Mouse (Mus musculus) c-Kit-positive CD71-positive TER-119-negative erythroid progenitor cells, embryonic 14.5 days (primary cell): ENCODE measurements around the gene Senp7.
"Not testable (repeated sequence)": the region's sequence is repeated elsewhere in the genome, so short reads cannot be mapped to it uniquely, and the experiment has no call there.

Source experiments
- DNase-seq: peaks from one replicate; pipeline ENCODE4 v3.0.0-alpha.2; 2013; ENCODE audit warnings: low read depth

Gene Senp7

GRCm38 (mm10) chr16:56048038-56048437, at the start of gene Senp7:
TSS of gene Senp7 (plus strand) at chr16:56048338.
- not testable (repeated sequence) for DNase-seq

GRCm38 (mm10) chr16:56006798-56007197, 41.3 kb upstream of the Senp7 start:
- DNase-seq = no peak

- no peak for DNase-seq
Measured at GRCm38 (mm10) chr16:56008862-56009261, 39.3 kb upstream of the Senp7 start.

- DNase-seq = no peak
Measured at GRCm38 (mm10) chr16:56012789-56013743, 35.1 kb upstream of the Senp7 start.

- DNase-seq = no peak
Measured at GRCm38 (mm10) chr16:56014076-56014475, 34.1 kb upstream of the Senp7 start.

- DNase-seq = no peak
Measured at GRCm38 (mm10) chr16:56019660-56020059, 28.5 kb upstream of the Senp7 start.

GRCm38 (mm10) chr16:56027854-56028629, 20.1 kb upstream of the Senp7 start:
- DNase-seq = no peak

- DNase-seq = peak; percentile 41
Measured at GRCm38 (mm10) chr16:56028722-56029551, 19.2 kb upstream of the Senp7 start.

- peak; percentile 97 for DNase-seq
Measured at GRCm38 (mm10) chr16:56029661-56030082, 18.5 kb upstream of the Senp7 start, which contains the start of gene Pcnp. TSS of gene Pcnp (minus strand) at chr16:56029739.

GRCm38 (mm10) chr16:56034566-56034965, 13.6 kb upstream of the Senp7 start:
- no peak for DNase-seq

GRCm38 (mm10) chr16:56036501-56036900, 11.6 kb upstream of the Senp7 start:
- no peak for DNase-seq

GRCm38 (mm10) chr16:56037138-56038010, 10.8 kb upstream of the Senp7 start, which contains the start of gene Trmt10c:
TSS of gene Trmt10c (minus strand) at chr16:56037819.
- DNase-seq = peak; percentile 83

GRCm38 (mm10) chr16:56038090-56038489, 10.0 kb upstream of the Senp7 start:
- no peak for DNase-seq

GRCm38 (mm10) chr16:56055911-56056310, 7.8 kb downstream of the Senp7 start:
- DNase-seq = no peak

GRCm38 (mm10) chr16:56056944-56057590, 8.9 kb downstream of the Senp7 start:
- no peak for DNase-seq

GRCm38 (mm10) chr16:56058151-56058550, 10.0 kb downstream of the Senp7 start:
- DNase-seq = no peak

GRCm38 (mm10) chr16:56061995-56062594, 14.0 kb downstream of the Senp7 start:
- DNase-seq = no peak

GRCm38 (mm10) chr16:56062981-56063380, 14.8 kb downstream of the Senp7 start:
- DNase-seq = no peak

GRCm38 (mm10) chr16:56064334-56064990, 16.3 kb downstream of the Senp7 start:
- peak; percentile 72 for DNase-seq
